Mouse (Mus musculus) cerebellum, adult 9-11 months (tissue): ENCODE data around the gene Esrp2.

Experiments used
- DNase-seq: peaks from one replicate; pipeline ENCODE4 v3.0.0; 2022

Gene Esrp2

GRCm38 (mm10) chr8:106112514-106112913 is 24.3 kb downstream of the Esrp2 start:
- no peak for DNase-seq

- DNase-seq = no peak
Observed at GRCm38 (mm10) chr8:106112041-106112440, 24.7 kb downstream of the Esrp2 start.

- no peak for DNase-seq
Observed at GRCm38 (mm10) chr8:106108729-106109128, 28.0 kb downstream of the Esrp2 start.

- DNase-seq = no peak
Observed at GRCm38 (mm10) chr8:106108080-106108479, 28.7 kb downstream of the Esrp2 start.

GRCm38 (mm10) chr8:106106193-106106592 is 30.6 kb downstream of the Esrp2 start:
- DNase-seq = no peak

GRCm38 (mm10) chr8:106103888-106104287 is 32.9 kb downstream of the Esrp2 start:
- no peak for DNase-seq

- DNase-seq = no peak
Observed at GRCm38 (mm10) chr8:106102321-106102720, 34.5 kb downstream of the Esrp2 start.
